Mouse (Mus musculus) lung, adult 2 months (tissue): Measurements from ENCODE around the gene Adamts2.

Experiments
- CTCF ChIP-seq: fragments of 200-500 bp; IDR thresholded peaks from 2 replicates; pipeline ENCODE4 v1.5.1; 2011; ENCODE audit warnings: mild to moderate bottlenecking, low read length, control low read depth; ENCODE audit not compliant: insufficient read depth
- POLR2A ChIP-seq: fragments of 200-500 bp; IDR thresholded peaks from 2 replicates; pipeline ENCODE4 v1.6.1; 2011; ENCODE audit warnings: low read depth, mild to moderate bottlenecking, control low read depth, low read length, borderline replicate concordance; ENCODE audit errors: extremely low read depth

DNA sequence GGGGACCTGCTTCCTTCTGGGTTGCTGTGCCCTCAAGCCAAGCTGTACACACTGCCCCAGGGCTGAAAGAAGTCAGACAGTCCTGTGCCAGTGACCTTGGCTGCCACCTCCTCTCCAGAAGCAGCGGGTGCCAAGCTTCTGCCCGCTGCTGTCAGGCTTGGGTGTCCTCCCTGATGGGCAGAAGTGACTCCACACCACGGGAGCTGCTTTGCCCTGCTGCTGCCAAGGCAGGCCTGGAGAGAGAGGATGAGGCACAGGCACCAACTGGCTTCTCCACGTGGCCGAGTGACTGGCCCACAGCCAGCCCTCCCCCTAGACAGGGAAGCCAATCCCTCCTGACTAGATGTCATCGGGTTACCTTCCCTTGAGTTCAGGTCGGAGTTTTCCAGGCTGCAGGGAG, 71.0 kb downstream of the Adamts2 start:
- TF ChIP-seq CTCF (no peak), POLR2A (no peak)
